Mouse (Mus musculus): ENCODE data around the gene Calcoco2. TPM values are rescaled to one million over a fixed set of nuclear protein-coding genes. Genes with fewer than 3 reads are reported as not detected.
"Not testable (repeated sequence)": the region's sequence is repeated elsewhere in the genome, so short reads cannot be mapped to it uniquely, and the experiment has no call there.

The Calcoco2 gene
- polyA plus RNA-seq, 1 experiment from 2014 or later, result not detected

DNA sequence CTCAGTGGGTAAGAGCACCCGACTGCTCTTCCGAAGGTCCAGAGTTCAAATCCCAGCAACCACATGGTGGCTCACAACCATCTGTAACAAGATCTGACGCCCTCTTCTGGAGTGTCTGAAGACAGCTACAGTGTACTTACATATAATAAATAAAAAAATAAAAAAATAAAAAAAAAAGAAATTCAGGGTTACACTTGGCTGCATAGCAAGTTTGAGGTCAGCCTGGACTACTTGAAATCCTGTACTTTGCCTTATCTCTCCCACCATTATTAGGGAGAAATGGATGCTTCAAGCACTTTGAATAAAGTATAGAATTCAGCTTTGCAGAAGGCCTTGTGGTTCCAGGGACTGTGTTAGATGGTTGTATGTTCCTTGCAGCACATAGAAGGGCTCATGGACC is 5.2 kb upstream of the Calcoco2 start:
- H3K9ac ChIP-seq; H3K9me3 ChIP-seq (replicated peaks); H3K27ac ChIP-seq; H3K4me2 ChIP-seq; H3K36me3 ChIP-seq; H3K4me3 ChIP-seq (replicated peaks); H3K4me1 ChIP-seq; ATAC-seq (replicated peaks; ENCODE audit: low FRiP score): not testable (repeated sequence)
- 85% methylated on average over 3 of the region's 3 CpGs for WGBS
- H3K27me3 ChIP-seq, result peaks cover 16% of the 10 kb centered on the region

DNA sequence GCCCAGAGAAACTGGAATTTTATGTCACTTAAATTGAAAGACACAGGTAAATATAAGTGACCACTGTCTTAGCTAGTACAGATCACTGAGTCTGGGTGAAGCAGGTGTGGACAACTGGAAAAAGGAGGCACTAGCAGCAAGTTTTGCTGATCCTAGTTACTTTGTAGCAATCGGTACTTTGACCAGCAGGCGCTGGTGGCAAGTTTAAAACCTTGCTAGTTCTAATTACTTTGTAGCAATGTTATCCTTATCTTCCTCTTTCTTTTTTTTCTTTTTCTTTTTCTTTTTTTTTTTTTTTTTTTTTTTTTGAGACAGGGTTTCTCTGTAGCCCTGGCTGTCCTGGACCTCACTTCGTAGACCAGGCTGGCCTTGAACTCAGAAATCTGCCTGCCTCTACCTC is 4.4 kb upstream of the Calcoco2 start:
- WGBS, result 85% methylated on average over 3 of the region's 3 CpGs
- ATAC-seq (replicated peaks; ENCODE audit: low FRiP score), result no peak
- Histone ChIP-seq H3K27me3 (peaks cover 8% of the 10 kb centered on the region), H3K36me3 (no peaks in the 10 kb centered on the region), H3K4me3 (replicated peaks) (no peak overlapping the region), H3K27ac (no peak overlapping the region), H3K9ac (no peak overlapping the region), H3K4me1 (0 out of 2 replicates have a peak, but pooled peaks cover 7% of the 10 kb centered on the region), H3K9me3 (replicated peaks) (no peaks in the 10 kb centered on the region), H3K4me2 (no peak overlapping the region)

DNA sequence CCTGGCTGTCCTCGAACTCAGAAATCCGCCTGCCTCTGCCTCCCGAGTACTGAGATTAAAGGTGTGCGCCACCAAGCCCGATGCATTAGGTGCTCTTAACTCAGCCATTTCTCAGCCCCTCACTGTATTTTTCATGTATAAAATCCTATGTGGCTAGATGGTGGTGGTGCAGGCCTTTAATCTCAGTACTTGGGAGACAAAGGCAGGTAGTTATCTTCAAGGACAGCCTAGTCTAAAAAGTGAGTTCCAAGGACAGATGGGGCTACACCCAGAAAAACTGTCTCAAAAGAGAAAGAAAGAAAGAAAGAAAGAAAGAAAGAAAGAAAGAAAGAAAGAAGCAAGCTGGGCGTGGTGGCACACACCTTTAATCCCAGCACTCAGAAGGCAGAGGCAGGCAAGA is 3.7 kb upstream of the Calcoco2 start:
- H3K4me2 ChIP-seq, result no peak overlapping the region
- H3K27ac ChIP-seq, result no peak overlapping the region
- peaks cover 7% of the 10 kb centered on the region; the same call in 1 of the 2 replicates for H3K27me3 ChIP-seq
- H3K9me3 ChIP-seq (replicated peaks), result no peaks in the 10 kb centered on the region
- no peak overlapping the region for H3K9ac ChIP-seq
- H3K4me1 ChIP-seq, result 0 out of 2 replicates have a peak, but pooled peaks cover 7% of the 10 kb centered on the region
- H3K4me3 ChIP-seq (replicated peaks), result no peak overlapping the region
- ATAC-seq (replicated peaks; ENCODE audit: low FRiP score), result no peak
- H3K36me3 ChIP-seq, result no peaks in the 10 kb centered on the region
- WGBS, result 89% methylated on average over 6 of the region's 6 CpGs

DNA sequence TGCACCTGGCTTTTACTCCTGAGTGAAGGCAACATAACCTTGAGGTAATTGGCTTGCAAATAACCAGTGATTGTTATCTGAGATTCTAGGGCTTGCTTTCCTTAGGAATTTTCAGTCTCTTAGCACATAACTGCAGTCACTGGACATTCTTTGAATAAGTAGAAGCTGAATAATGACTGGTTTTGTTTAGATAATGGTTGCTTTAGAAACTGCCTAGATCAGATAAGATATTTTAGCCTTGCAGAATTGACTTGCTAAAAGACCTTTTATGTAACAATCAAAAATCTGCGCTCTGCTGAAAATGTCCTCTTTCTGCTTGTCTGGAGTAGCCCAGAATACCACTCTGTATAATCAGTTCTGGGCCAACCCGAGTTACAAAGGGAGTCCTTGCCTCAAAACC is 2.3 kb upstream of the Calcoco2 start:
- H3K9ac ChIP-seq, result no peak overlapping the region
- no peaks in the 10 kb centered on the region for H3K9me3 ChIP-seq (replicated peaks)
- no peak overlapping the region for H3K4me3 ChIP-seq (replicated peaks)
- no peak overlapping the region for H3K27ac ChIP-seq
- H3K4me1 ChIP-seq, result 0 out of 2 replicates have a peak, but pooled peaks cover 7% of the 10 kb centered on the region
- ATAC-seq (replicated peaks; ENCODE audit: low FRiP score), result no peak
- 53% methylated on average over 2 of the region's 2 CpGs for WGBS
- peaks cover 7% of the 10 kb centered on the region; the same call in 1 of the 2 replicates for H3K27me3 ChIP-seq
- H3K36me3 ChIP-seq, result no peaks in the 10 kb centered on the region
- no peak overlapping the region for H3K4me2 ChIP-seq

DNA sequence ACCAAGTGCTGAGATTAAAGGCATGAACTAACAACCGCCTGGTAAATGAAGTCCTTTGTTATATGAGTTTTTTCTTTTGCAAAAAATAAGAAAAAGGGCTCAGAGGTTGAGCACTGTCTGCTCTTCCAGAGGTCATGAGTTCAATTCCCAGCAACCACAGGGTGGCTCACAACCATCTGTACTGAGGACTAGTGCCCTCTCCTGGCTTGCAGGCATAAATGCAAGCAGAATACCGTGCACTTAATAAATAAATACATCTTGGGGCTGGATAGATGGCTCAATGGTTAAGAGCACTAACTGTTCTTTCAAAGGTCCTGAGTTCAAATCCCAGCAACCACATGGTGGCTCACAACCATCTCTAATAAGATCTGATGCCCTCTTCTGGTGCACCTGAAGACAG is 814 bp downstream of the Calcoco2 start:
- not testable (repeated sequence) for ATAC-seq (replicated peaks; ENCODE audit: low FRiP score); H3K9me3 ChIP-seq (replicated peaks); H3K27me3 ChIP-seq; H3K4me1 ChIP-seq; H3K36me3 ChIP-seq; H3K4me3 ChIP-seq (replicated peaks); H3K4me2 ChIP-seq; H3K9ac ChIP-seq; H3K27ac ChIP-seq
- WGBS, result 68% methylated on average over 2 of the region's 2 CpGs

DNA sequence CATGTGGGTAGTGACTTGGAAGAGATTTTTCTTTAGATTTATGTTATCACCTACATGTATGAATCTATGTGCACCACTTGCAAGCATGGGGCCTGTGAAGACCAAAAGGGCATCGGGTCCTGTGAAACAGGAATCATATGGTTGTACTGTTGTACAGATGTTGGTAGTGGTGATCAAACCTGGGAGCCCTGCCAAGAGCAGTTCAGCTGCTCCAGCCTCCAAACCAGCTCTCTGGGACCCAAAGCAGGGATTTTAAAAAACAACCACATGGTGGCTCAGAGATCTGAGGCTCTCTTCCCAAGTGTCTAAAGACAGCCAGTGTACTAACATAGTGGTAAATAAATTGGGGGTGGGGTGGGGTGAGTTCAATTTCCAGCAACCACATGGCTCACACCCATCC is 3.4 kb downstream of the Calcoco2 start:
- no peaks in the 10 kb centered on the region for H3K36me3 ChIP-seq
- H3K9me3 ChIP-seq (replicated peaks), result no peaks in the 10 kb centered on the region
- ATAC-seq (replicated peaks; ENCODE audit: low FRiP score), result no peak
- H3K4me2 ChIP-seq, result no peak overlapping the region
- 80% methylated on average over 1 of the region's 1 CpGs for WGBS
- H3K4me3 ChIP-seq (replicated peaks), result no peak overlapping the region
- no peak overlapping the region for H3K9ac ChIP-seq
- H3K4me1 ChIP-seq, result no peaks in the 10 kb centered on the region
- H3K27me3 ChIP-seq, result peaks cover 6% of the 10 kb centered on the region; the same call in 1 of the 2 replicates
- H3K27ac ChIP-seq, result no peak overlapping the region

DNA sequence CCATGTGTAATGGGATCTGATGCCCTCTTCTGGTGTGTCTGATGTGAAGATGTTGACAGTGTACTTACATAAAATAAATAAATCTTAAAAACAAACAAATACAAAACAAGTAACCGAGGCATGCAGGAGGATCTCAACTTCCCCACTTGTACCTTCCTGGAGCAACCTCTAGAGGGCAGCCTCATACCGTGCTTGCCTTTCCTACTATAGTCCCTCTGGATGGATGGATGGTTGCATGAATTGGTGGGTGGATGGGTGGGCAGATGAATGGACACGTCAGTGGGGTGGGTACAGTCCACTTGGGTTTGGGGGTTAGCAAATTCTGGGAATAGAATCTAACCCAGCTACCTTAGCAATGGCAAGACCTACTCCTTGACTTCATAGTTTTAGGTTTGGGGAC is 18.4 kb downstream of the Calcoco2 start:
- H3K27me3 ChIP-seq, result peaks cover 10% of the 10 kb centered on the region; the same call in 1 of the 2 replicates
- no peak overlapping the region for H3K4me2 ChIP-seq
- WGBS, result 11% methylated on average over 3 of the region's 3 CpGs
- no peaks in the 10 kb centered on the region for H3K9me3 ChIP-seq (replicated peaks)
- no peak overlapping the region for H3K4me3 ChIP-seq (replicated peaks)
- H3K9ac ChIP-seq, result no peak overlapping the region
- H3K4me1 ChIP-seq, result no peaks in the 10 kb centered on the region
- no peaks in the 10 kb centered on the region for H3K36me3 ChIP-seq
- no peak for ATAC-seq (replicated peaks; ENCODE audit: low FRiP score)
- no peak overlapping the region for H3K27ac ChIP-seq

DNA sequence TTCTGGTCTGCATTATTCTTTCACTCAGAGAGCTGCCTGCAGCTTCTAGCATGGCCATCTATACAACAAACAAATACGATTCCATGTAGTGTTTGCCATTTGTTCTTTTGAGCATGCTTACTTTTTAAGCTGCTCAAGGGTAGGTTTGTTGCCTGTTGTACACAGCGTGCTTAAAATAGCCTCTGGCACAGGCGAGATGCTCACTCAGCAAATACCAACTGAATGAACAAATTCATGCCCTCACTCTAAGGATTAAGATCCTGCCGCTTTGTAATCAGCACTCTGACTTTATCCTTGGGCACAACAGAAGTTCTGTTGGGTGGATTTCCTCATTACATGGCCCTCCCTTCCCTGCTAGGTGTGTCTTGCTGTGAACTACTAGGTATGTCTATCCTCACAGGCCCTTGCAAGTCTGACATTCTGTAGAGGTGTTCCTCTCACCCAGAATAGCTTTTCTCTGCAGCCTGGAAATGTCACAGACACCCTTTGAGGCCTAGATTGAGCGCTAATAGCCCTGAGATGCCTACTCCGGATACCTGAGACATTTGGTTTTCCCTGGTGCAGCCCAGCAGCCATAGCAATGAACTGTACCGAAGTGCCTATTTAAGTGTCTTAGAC is 19.0 kb downstream of the Calcoco2 start:
- H3K9ac ChIP-seq, result no peak overlapping the region
- no peaks in the 10 kb centered on the region for H3K36me3 ChIP-seq
- H3K4me2 ChIP-seq, result no peak overlapping the region
- H3K4me1 ChIP-seq, result no peaks in the 10 kb centered on the region
- peaks cover 10% of the 10 kb centered on the region; the same call in 1 of the 2 replicates for H3K27me3 ChIP-seq
- no peak overlapping the region for H3K4me3 ChIP-seq (replicated peaks)
- H3K9me3 ChIP-seq (replicated peaks), result no peaks in the 10 kb centered on the region
- no peak overlapping the region for H3K27ac ChIP-seq
- no peak for ATAC-seq (replicated peaks; ENCODE audit: low FRiP score)
- 50% methylated on average over 7 of the region's 7 CpGs for WGBS

DNA sequence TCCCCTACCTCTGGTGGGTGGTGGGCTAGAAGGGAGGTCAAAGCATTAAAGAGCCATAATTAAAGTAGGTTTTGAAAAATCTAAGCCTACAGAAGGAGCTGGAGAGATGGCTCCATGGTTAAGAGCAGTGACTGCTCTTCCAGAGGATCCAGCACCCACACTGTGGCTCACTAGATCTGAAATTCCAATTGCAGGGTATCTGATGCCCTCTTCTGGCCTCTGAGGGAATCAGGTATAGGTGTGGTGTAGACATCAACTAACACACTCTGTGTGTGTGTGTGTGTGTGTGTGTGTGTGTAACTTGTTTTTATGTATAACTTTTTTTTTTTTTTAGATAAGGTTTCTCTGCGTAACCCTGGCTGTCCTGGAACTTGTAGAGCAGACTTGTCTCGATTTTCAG is 20.7 kb downstream of the Calcoco2 start:
- H3K9me3 ChIP-seq (replicated peaks), result no peaks in the 10 kb centered on the region
- ATAC-seq (replicated peaks; ENCODE audit: low FRiP score), result no peak
- 62% methylated on average over 2 of the region's 2 CpGs for WGBS
- H3K27ac ChIP-seq, result no peak overlapping the region
- no peak overlapping the region for H3K4me3 ChIP-seq (replicated peaks)
- H3K27me3 ChIP-seq, result peaks cover 10% of the 10 kb centered on the region; the same call in 1 of the 2 replicates
- no peak overlapping the region for H3K4me2 ChIP-seq
- no peaks in the 10 kb centered on the region for H3K4me1 ChIP-seq
- H3K36me3 ChIP-seq, result no peaks in the 10 kb centered on the region
- H3K9ac ChIP-seq, result no peak overlapping the region

DNA sequence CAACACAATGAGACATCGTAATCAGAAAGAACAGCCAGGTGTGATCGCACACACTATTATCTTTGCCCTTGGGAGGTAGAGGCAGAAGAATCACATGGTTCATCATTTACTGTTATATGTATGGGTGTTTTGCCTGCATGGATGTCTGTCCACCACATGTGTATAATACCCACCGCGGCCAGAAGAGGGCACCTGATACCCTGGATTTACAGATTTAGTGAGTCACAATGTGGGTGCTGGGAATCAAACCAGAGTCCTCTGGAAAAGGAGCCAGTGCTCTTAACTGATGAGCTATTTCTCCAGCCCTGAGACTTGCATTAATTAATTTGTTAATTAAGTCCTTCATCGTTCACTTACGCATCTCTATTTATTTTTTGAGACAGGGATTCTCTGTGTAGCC is 23.8 kb downstream of the Calcoco2 start:
- Histone ChIP-seq H3K27me3 (peaks cover 8% of the 10 kb centered on the region; the same call in 1 of the 2 replicates), H3K36me3 (no peaks in the 10 kb centered on the region), H3K4me2 (no peak overlapping the region), H3K4me3 (replicated peaks) (no peak overlapping the region), H3K9ac (no peak overlapping the region), H3K27ac (no peak overlapping the region), H3K9me3 (replicated peaks) (no peaks in the 10 kb centered on the region), H3K4me1 (no peaks in the 10 kb centered on the region)
- ATAC-seq (replicated peaks; ENCODE audit: low FRiP score), result no peak
- WGBS, result 88% methylated on average over 6 of the region's 6 CpGs

DNA sequence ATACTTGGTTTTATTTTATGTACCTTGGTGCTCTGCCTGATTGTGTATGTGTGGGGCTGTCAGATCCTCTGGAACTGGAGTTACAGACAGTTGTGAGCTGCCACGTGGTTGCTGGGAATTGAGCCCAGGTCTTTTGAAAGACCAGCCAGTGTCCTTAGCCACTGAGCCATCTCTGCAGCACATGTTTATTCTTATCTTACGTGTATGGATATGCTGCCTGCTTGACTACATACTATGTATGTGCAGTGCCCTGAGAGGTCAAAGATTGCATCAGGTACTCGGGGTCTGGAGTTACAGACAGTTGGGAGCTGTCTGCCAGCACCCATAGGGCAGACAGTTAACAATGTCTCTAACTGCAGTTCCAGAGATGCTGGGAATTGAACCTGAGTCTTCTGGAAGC is 29.1 kb downstream of the Calcoco2 start:
- Histone ChIP-seq H3K9ac (no peak overlapping the region), H3K4me1 (no peaks in the 10 kb centered on the region), H3K4me2 (no peak overlapping the region), H3K27me3 (no peaks in the 10 kb centered on the region), H3K9me3 (replicated peaks) (no peaks in the 10 kb centered on the region), H3K4me3 (replicated peaks) (no peak overlapping the region), H3K36me3 (no peaks in the 10 kb centered on the region), H3K27ac (no peak overlapping the region)
- ATAC-seq (replicated peaks; ENCODE audit: low FRiP score), result no peak
- 67% methylated on average over 3 of the region's 3 CpGs for WGBS

DNA sequence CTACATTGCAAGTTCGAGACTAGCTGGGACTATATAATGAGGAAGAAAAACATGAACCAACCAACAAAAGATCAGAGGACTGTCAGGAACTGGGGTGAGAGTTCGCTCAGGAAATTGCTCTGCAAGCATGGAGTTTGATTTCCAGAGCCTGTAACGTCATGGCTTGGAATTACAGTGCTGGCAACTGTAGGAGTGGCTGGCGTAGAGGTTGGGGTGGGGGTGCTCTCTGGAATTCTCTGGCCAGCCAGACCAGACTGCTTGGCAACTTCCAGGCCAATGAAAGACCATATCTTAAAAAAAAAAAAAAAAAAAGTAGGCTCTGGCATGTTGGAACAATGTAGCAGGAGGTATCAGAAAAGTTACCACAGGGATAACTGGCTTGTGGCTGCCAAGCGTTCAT is 31.0 kb downstream of the Calcoco2 start:
- H3K4me3 ChIP-seq (replicated peaks), result no peak overlapping the region
- H3K27ac ChIP-seq, result no peak overlapping the region
- no peak for ATAC-seq (replicated peaks; ENCODE audit: low FRiP score)
- no peaks in the 10 kb centered on the region for H3K27me3 ChIP-seq
- no peaks in the 10 kb centered on the region for H3K36me3 ChIP-seq
- 72% methylated on average over 5 of the region's 5 CpGs for WGBS
- H3K4me2 ChIP-seq, result no peak overlapping the region
- no peak overlapping the region for H3K9ac ChIP-seq
- peaks cover 3% of the 10 kb centered on the region for H3K4me1 ChIP-seq
- H3K9me3 ChIP-seq (replicated peaks), result no peaks in the 10 kb centered on the region

Data from kidney, embryonic 15.5 days (tissue).